Mouse (Mus musculus): ENCODE measurements around the gene Dvl2.
A peak's percentile ranks its signal among the peaks of the same experiment; 100 is the strongest.

The Dvl2 gene

GRCm38 (mm10) chr11:69981141-69981762, 19.1 kb upstream of the Dvl2 start, which contains the start of gene Ctdnep1:
Gene Ctdnep1, plus strand, starts transcription at chr11:69981156.
- DNase-seq (ENCODE audit: low read depth, low spot score): no peak

- DNase-seq (ENCODE audit: low read depth, low spot score): no peak
These were observed 18.2 kb upstream of the Dvl2 start, which contains the start of gene Elp5 for GRCm38 (mm10) chr11:69982225-69982624. Gene Elp5, minus strand, starts transcription at chr11:69982517.

GRCm38 (mm10) chr11:69982877-69983276, 17.5 kb upstream of the Dvl2 start:
- no peak for DNase-seq (ENCODE audit: low read depth, low spot score)

GRCm38 (mm10) chr11:69983377-69983776, 17.0 kb upstream of the Dvl2 start:
- DNase-seq (ENCODE audit: low read depth, low spot score): no peak

GRCm38 (mm10) chr11:69984431-69984830, 16.0 kb upstream of the Dvl2 start:
- no peak for DNase-seq (ENCODE audit: low read depth, low spot score)

- DNase-seq (ENCODE audit: low read depth, low spot score): no peak
These were observed 10.4 kb upstream of the Dvl2 start for GRCm38 (mm10) chr11:69989949-69990348.

- peak; percentile 99 for DNase-seq (ENCODE audit: low read depth, low spot score)
These were observed 9.3 kb upstream of the Dvl2 start, which contains the start of gene Gabarap for GRCm38 (mm10) chr11:69990850-69991691. Gene Gabarap, plus strand, starts transcription at chr11:69991143.

- DNase-seq (ENCODE audit: low read depth, low spot score): no peak
These were observed 8.7 kb upstream of the Dvl2 start for GRCm38 (mm10) chr11:69991711-69992110.

GRCm38 (mm10) chr11:69992396-69992795, 8.0 kb upstream of the Dvl2 start:
- no peak for DNase-seq (ENCODE audit: low read depth, low spot score)

GRCm38 (mm10) chr11:69992932-69993331, 7.5 kb upstream of the Dvl2 start:
- DNase-seq (ENCODE audit: low read depth, low spot score): no peak

GRCm38 (mm10) chr11:69994401-69995090, 5.8 kb upstream of the Dvl2 start:
- DNase-seq (ENCODE audit: low read depth, low spot score): no peak

GRCm38 (mm10) chr11:69995391-69995960, 4.9 kb upstream of the Dvl2 start, which contains the start of gene Phf23:
Gene Phf23, plus strand, starts transcription at chr11:69995777.
- peak; percentile 100 for DNase-seq (ENCODE audit: low read depth, low spot score)

GRCm38 (mm10) chr11:69996161-69997061, 4.0 kb upstream of the Dvl2 start:
- DNase-seq (ENCODE audit: low read depth, low spot score): no peak

GRCm38 (mm10) chr11:69997070-69997509, 3.3 kb upstream of the Dvl2 start:
- DNase-seq (ENCODE audit: low read depth, low spot score): peak; percentile 79

GRCm38 (mm10) chr11:69998567-69999491, 1.6 kb upstream of the Dvl2 start:
- DNase-seq (ENCODE audit: low read depth, low spot score): no peak

GRCm38 (mm10) chr11:69999666-70000065, 729 bp upstream of the Dvl2 start:
- no peak for DNase-seq (ENCODE audit: low read depth, low spot score)

- DNase-seq (ENCODE audit: low read depth, low spot score): no peak
These were observed 764 bp downstream of the Dvl2 start for GRCm38 (mm10) chr11:70001159-70001558.

- no peak for DNase-seq (ENCODE audit: low read depth, low spot score)
These were observed 1.5 kb downstream of the Dvl2 start for GRCm38 (mm10) chr11:70001865-70002264.

GRCm38 (mm10) chr11:70002471-70002870, 2.1 kb downstream of the Dvl2 start:
- DNase-seq (ENCODE audit: low read depth, low spot score): no peak

GRCm38 (mm10) chr11:70005521-70005920, 5.1 kb downstream of the Dvl2 start:
- DNase-seq (ENCODE audit: low read depth, low spot score): no peak

All from brain, adult 2 months (tissue).